27 mouse cellular contexts compared by ENCODE assay signal in genomic region chr3:54753411-54753810, GRCm38 (mm10). TPM values are rescaled to one million over a fixed set of nuclear protein-coding genes. Genes with fewer than 3 reads are reported as not detected.
DNase-seq lines count a peak whose midpoint lies in the region; TF ChIP-seq lines count a peak whose summit lies in the region.
"Had no signal": no experiment of that assay in that cellular context is flagged by ENCODE, and none has a peak within 500 bp of the region (broad histone marks: within the 10 kb centered on the region; RNA-seq: fewer than 3 reads in every experiment).

No protein-coding gene starts in this region.

- H3K4me2 ChIP-seq in CH12.LX (ENCODE audit: insufficient read depth, low read depth, poor library complexity, severe bottlenecking): no peak overlapping the region
- H3K4me2 ChIP-seq: embryonic facial prominence, embryonic 12.5 days; forebrain, embryonic 13.5 days; forebrain, embryonic 15.5 days had no signal

- no peaks in the 10 kb centered on the region for H3K79me2 ChIP-seq in CH12.LX (replicated peaks; ENCODE audit: control insufficient read depth, extremely low read depth, insufficient read depth, poor library complexity, severe bottlenecking)

- TF ChIP-seq CTCF in CH12.LX (conservative IDR thresholded peaks at IDR 0.05 in 1 of 2, IDR thresholded peaks at IDR 0.05 in 1 of 2; ENCODE audit: low read depth in 2 of 2, low read length in 2 of 2): no peak

- in situ Hi-C loops in CH12.LX (cut with MboI; ENCODE audit: low pct_ligation_motif_present, low pct_unique_long_range_greater_than_20kb, low sequenced_read_pairs): no loop called here

- TF ChIP-seq EP300 in CH12.LX (IDR thresholded peaks at IDR 0.05; ENCODE audit: low read length): peak; percentile 22; the same call in 1 of the 2 replicates

- H3K36me3 ChIP-seq in CH12.LX (replicated peaks in 1 of 2; ENCODE audit: control insufficient read depth in 1 of 2, insufficient read depth in 1 of 2, low read length in 1 of 2): peaks cover 16 to 40% of the 10 kb centered on the region in 2 experiments

- H3K9me3 ChIP-seq in CH12.LX (replicated peaks; ENCODE audit: low read length): peaks cover 11% of the 10 kb centered on the region
- H3K9me3 ChIP-seq: embryonic facial prominence, embryonic 10.5 days; embryonic facial prominence, embryonic 12.5 days; forebrain, embryonic 13.5 days; forebrain, embryonic 15.5 days had no signal

- TF ChIP-seq RAD21 in CH12.LX (IDR thresholded peaks at IDR 0.05; ENCODE audit: low read depth, low read length): no peak

- intact Hi-C loops in heart, postnatal 10 days (cut with DNase I): no loop called here

- H3K9ac ChIP-seq in CH12.LX (ENCODE audit: insufficient read depth, low read depth): no peak overlapping the region
- H3K9ac ChIP-seq: embryonic facial prominence, embryonic 12.5 days; forebrain, embryonic 13.5 days; forebrain, embryonic 15.5 days; forebrain, postnatal 0 days had no signal

- no peak overlapping the region for H3K27ac ChIP-seq in CH12.LX (ENCODE audit: insufficient read depth, low read depth)
- H3K27ac ChIP-seq: embryonic facial prominence, embryonic 10.5 days; embryonic facial prominence, embryonic 12.5 days; forebrain, embryonic 13.5 days; forebrain, embryonic 15.5 days had no signal

- dilution Hi-C loops in CH12.LX (cut with MboI; ENCODE audit: extremely low pct_ligation_motif_present, extremely low pct_unique_long_range_greater_than_20kb, low sequenced_read_pairs): no loop called here

- H3K4me1 ChIP-seq in CH12.LX (ENCODE audit: control insufficient read depth in 1 of 2, insufficient read depth in 2 of 2): peaks cover 9 to 22% of the 10 kb centered on the region in 2 experiments

- H3K4me3 ChIP-seq in CH12.LX (replicated peaks in 1 of 3; ENCODE audit: low read depth in 2 of 3, low read length in 2 of 3, poor library complexity in 1 of 3): no peak overlapping the region
- H3K4me3 ChIP-seq: embryonic facial prominence, embryonic 10.5 days; embryonic facial prominence, embryonic 12.5 days; forebrain, embryonic 13.5 days; forebrain, embryonic 15.5 days had no signal

- H3K27me3 ChIP-seq in CH12.LX (replicated peaks): no peaks in the 10 kb centered on the region
- H3K27me3 ChIP-seq: embryonic facial prominence, embryonic 12.5 days had no signal

- no peak for TF ChIP-seq POLR2A in CH12.LX (IDR thresholded peaks at IDR 0.05; ENCODE audit: low read depth, low read length)

- DNase-seq in 3134 (ENCODE audit: extremely low read depth, insufficient read length, low spot score) (peak; percentile 19), CH12.LX (ENCODE audit: extremely low read depth) (peak; percentile 82), NIH3T3 (ENCODE audit: low read depth) (peak; percentile 39)
- no peak for DNase-seq in retina, embryonic 14.5 days (ENCODE audit: low spot score)
- no peak for DNase-seq in lung, postnatal 14 days
- no peak for DNase-seq in heart, postnatal 10 days
- DNase-seq: adrenal gland, adult 2 months; adrenal gland, postnatal 10 days; adrenal gland, postnatal 25 days; B cell, adult 2 months; cerebellum, adult 11 months; cerebellum, adult 18-20 months; cerebellum, adult 8-10 months; cerebellum, adult 9-11 months; cerebellum, postnatal 25 days; forebrain, postnatal 0 days had no signal

TF ChIP-seq in CH12.LX, 34 proteins besides CTCF, POLR2A, EP300 and RAD21:
- TF ChIP-seq ZNF384 (IDR thresholded peaks at IDR 0.05; ENCODE audit: low read depth, low read length) (no peak), SIN3A (IDR thresholded peaks at IDR 0.05; ENCODE audit: low read length) (0 out of 2 replicates have a peak, but pooled peaks have one; percentile 16), MAFK (IDR thresholded peaks at IDR 0.05; ENCODE audit: insufficient replicate concordance, low read length) (no peak), CHD2 (IDR thresholded peaks at IDR 0.05; ENCODE audit: low read length) (no peak), E2F4 (IDR thresholded peaks at IDR 0.05; ENCODE audit: insufficient replicate concordance, low read depth, low read length) (no peak), ZKSCAN1 (IDR thresholded peaks at IDR 0.05; ENCODE audit: borderline replicate concordance, low read depth, low read length) (no peak), MXI1 (IDR thresholded peaks at IDR 0.05; ENCODE audit: low read depth, low read length) (no peak), UBTF (IDR thresholded peaks at IDR 0.05; ENCODE audit: low read depth, low read length) (no peak), CHD1 (IDR thresholded peaks at IDR 0.05; ENCODE audit: low read depth, low read length) (no peak), KAT2A (IDR thresholded peaks at IDR 0.05; ENCODE audit: insufficient replicate concordance, low read length) (no peak), ETS1 (conservative IDR thresholded peaks at IDR 0.05; ENCODE audit: low read depth, low read length) (peak; percentile 78), BHLHE40 (IDR thresholded peaks at IDR 0.05; ENCODE audit: low read depth, low read length) (peak; percentile 64), PAX5 (IDR thresholded peaks at IDR 0.05; ENCODE audit: low read length) (no peak)

RNA-seq across cellular contexts. Expression of gene Smad9, which starts 2.0 kb away (rescaled TPM):
- total RNA-seq in CH12.LX (2012; rRNA removed) (0.08 and 0.13 TPM in 2 replicates), CH12.LX (2014; rRNA removed) (0.20 and 0.22 TPM in 2 replicates)
- polyA plus RNA-seq in CH12.LX (2012; ENCODE audit: insufficient read length, low read depth): 0.23 TPM in 2 replicates
- total RNA-seq in heart, postnatal 10 days (2021): 1 to 10 TPM; 1.3 to 2.0 TPM
- total RNA-seq: MEL had no signal
- polyA plus RNA-seq: activated CD4-positive, CD25-positive, alpha-beta regulatory T cell, adult 4 months; CD4-positive, CD25-positive, alpha-beta regulatory T cell, adult 4 months had no signal

RNA-seq across cellular contexts. Expression of gene Alg5, which starts 18.1 kb away (rescaled TPM):
- total RNA-seq in CH12.LX (2012; rRNA removed) (48.0 and 48.1 TPM in 2 replicates), CH12.LX (2014; rRNA removed) (31.5 and 33.9 TPM in 2 replicates)
- 52.0 and 63.7 TPM in 2 replicates for polyA plus RNA-seq in CH12.LX (2012; ENCODE audit: insufficient read length, low read depth)
- total RNA-seq in heart, postnatal 10 days (2021): 10 to 100 TPM; 17.4 to 17.6 TPM

RNA-seq across cellular contexts. Expression of gene Exosc8, which starts 18.2 kb away (rescaled TPM):
- total RNA-seq in CH12.LX (2012; rRNA removed): 124 and 153 TPM in 2 replicates
- 102 and 107 TPM in 2 replicates for total RNA-seq in CH12.LX (2014; rRNA removed)
- polyA plus RNA-seq in CH12.LX (2012; ENCODE audit: insufficient read length, low read depth): 230 and 238 TPM in 2 replicates
- 10 to 100 TPM; 22.6 to 24.8 TPM for total RNA-seq in heart, postnatal 10 days (2021)

RNA-seq across cellular contexts. Expression of gene Gm21958, which starts 39.3 kb away (rescaled TPM):
- total RNA-seq in CH12.LX (2012; rRNA removed) (not detected in 2 replicates), CH12.LX (2014; rRNA removed) (not detected in 2 replicates)
- polyA plus RNA-seq in CH12.LX (2012; ENCODE audit: insufficient read length, low read depth): 0.61 TPM in 1 of 2 replicates, not detected in the other
- total RNA-seq in heart, postnatal 10 days (2021): not detected
- total RNA-seq: adrenal gland, adult 2 months; adrenal gland, postnatal 10 days; adrenal gland, postnatal 25 days; adrenal gland, postnatal 4 days; ES-E14; forebrain, postnatal 0 days; MEL had no signal
- polyA plus RNA-seq: adrenal gland, adult 2 months; brain, embryonic 14.5 days; cortical plate, adult 2 months; embryonic facial prominence, embryonic 10.5 days; forebrain, embryonic 13.5 days had no signal

RNA-seq across cellular contexts. Expression of gene Rfxap, which starts 54.2 kb away (rescaled TPM):
- total RNA-seq in CH12.LX (2012; rRNA removed) (27.9 and 29.0 TPM in 2 replicates), CH12.LX (2014; rRNA removed) (32.6 and 38.8 TPM in 2 replicates)
- 25.8 and 35.0 TPM in 2 replicates for polyA plus RNA-seq in CH12.LX (2012; ENCODE audit: insufficient read length, low read depth)
- total RNA-seq in heart, postnatal 10 days (2021): 10 to 100 TPM; 27.5 to 34.8 TPM

Comparison
In these comparisons a context has a peak if more than half of its experiments do, and no peak if none do; other contexts are left out.
1. DNase-seq: peak in 3134 (single experiment), CH12.LX (single experiment) and NIH3T3 (single experiment); none in retina, embryonic 14.5 days (single experiment), lung, postnatal 14 days (single experiment) and heart, postnatal 10 days (0 of 2).